Mouse (Mus musculus): ENCODE results near the gene Gm10272.
"Not testable (repeated sequence)": the region's sequence is repeated elsewhere in the genome, so short reads cannot be mapped to it uniquely, and the experiment has no call there.

The Gm10272 gene

GRCm38 (mm10) chr10:77728280-77728679 is 21.9 kb downstream of the Gm10272 start:
- DNase-seq (ENCODE audit: low spot score) = peak; percentile 14

GRCm38 (mm10) chr10:77729241-77729640 is 22.8 kb downstream of the Gm10272 start:
- no peak for DNase-seq (ENCODE audit: low spot score)

- no peak for DNase-seq (ENCODE audit: low spot score)
Observed at GRCm38 (mm10) chr10:77735928-77736327, 29.5 kb downstream of the Gm10272 start.

- no peak for DNase-seq (ENCODE audit: low spot score)
Observed at GRCm38 (mm10) chr10:77738929-77739328, 32.5 kb downstream of the Gm10272 start.

- not testable (repeated sequence) for DNase-seq (ENCODE audit: low spot score)
Observed at GRCm38 (mm10) chr10:77741924-77742688, 35.7 kb downstream of the Gm10272 start, which contains the start of gene Gm18596. Gene Gm18596 (minus strand): TSS chr10:77742638.

- not testable (repeated sequence) for DNase-seq (ENCODE audit: low spot score)
Observed at GRCm38 (mm10) chr10:77750686-77751085, 44.3 kb downstream of the Gm10272 start.

- DNase-seq (ENCODE audit: low spot score) = not testable (repeated sequence)
Observed at GRCm38 (mm10) chr10:77751254-77751653, 44.8 kb downstream of the Gm10272 start, which contains the start of gene Gm9736. Gene Gm9736 (minus strand): TSS chr10:77751354.

- not testable (repeated sequence) for DNase-seq (ENCODE audit: low spot score)
Observed at GRCm38 (mm10) chr10:77752312-77752711, 45.9 kb downstream of the Gm10272 start.

GRCm38 (mm10) chr10:77753448-77753847 is 47.0 kb downstream of the Gm10272 start:
- DNase-seq (ENCODE audit: low spot score) = no peak
